Mouse (Mus musculus): ENCODE data around the gene Olfr401. TPM values are rescaled to one million over a fixed set of nuclear protein-coding genes. Genes with fewer than 3 reads are reported as not detected.
"Not testable (repeated sequence)": the region's sequence is repeated elsewhere in the genome, so short reads cannot be mapped to it uniquely, and the experiment has no call there.

The Olfr401 gene
- not detected in 2 replicates for polyA plus RNA-seq (2015; fragmentation: Nextera tagmentation; extraction: Ambion mirVana)

GRCm38 (mm10) chr11:74113412-74113811 is at the start of gene Olfr401:
Gene Olfr401 (plus strand): TSS chr11:74113712.
- Histone ChIP-seq H3K4me1 (ENCODE audit: control insufficient read depth, insufficient read depth, low read length) (no peaks in the 10 kb centered on the region), H3K36me3 (ENCODE audit: control insufficient read depth, insufficient read depth, low read length) (no peaks in the 10 kb centered on the region), H3K4me3 (ENCODE audit: low read length) (no peak within 1 kb of the TSS), H3K27ac (ENCODE audit: low read length) (no peak within 1 kb of the TSS), H3K9me3 (ENCODE audit: control insufficient read depth, low read length) (no peaks in the 10 kb centered on the region), H3K4me2 (ENCODE audit: low read depth, low read length) (no peak within 1 kb of the TSS), H3K27me3 (replicated peaks; ENCODE audit: control insufficient read depth, insufficient read depth, low read length) (no peaks in the 10 kb centered on the region), H3K9ac (ENCODE audit: low read depth, low read length) (no peak within 1 kb of the TSS)
- ATAC-seq = no peak

- Histone ChIP-seq H3K4me1 (ENCODE audit: control insufficient read depth, insufficient read depth, low read length) (no peaks in the 10 kb centered on the region), H3K36me3 (ENCODE audit: control insufficient read depth, insufficient read depth, low read length) (no peaks in the 10 kb centered on the region), H3K9ac (ENCODE audit: low read depth, low read length) (no peak within 1 kb of the TSS), H3K4me3 (ENCODE audit: low read length) (no peak within 1 kb of the TSS), H3K27me3 (replicated peaks; ENCODE audit: control insufficient read depth, insufficient read depth, low read length) (no peaks in the 10 kb centered on the region), H3K9me3 (ENCODE audit: control insufficient read depth, low read length) (no peaks in the 10 kb centered on the region), H3K27ac (ENCODE audit: low read length) (no peak within 1 kb of the TSS), H3K4me2 (ENCODE audit: low read depth, low read length) (no peak within 1 kb of the TSS)
- 93% methylated on average over 1 of the region's 1 CpGs for WGBS
- ATAC-seq = no peak
These were observed 43.9 kb upstream of the Olfr401 start, which contains the start of gene Zfp616 for GRCm38 (mm10) chr11:74069655-74070054. Gene Zfp616 (plus strand): TSS chr11:74069955.

GRCm38 (mm10) chr11:74100724-74101123 is 12.8 kb upstream of the Olfr401 start:
- Histone ChIP-seq H3K27me3 (replicated peaks; ENCODE audit: control insufficient read depth, insufficient read depth, low read length) (no peaks in the 10 kb centered on the region), H3K9ac (ENCODE audit: low read depth, low read length) (no peak overlapping the region), H3K9me3 (ENCODE audit: control insufficient read depth, low read length) (no peaks in the 10 kb centered on the region), H3K4me1 (ENCODE audit: control insufficient read depth, insufficient read depth, low read length) (no peaks in the 10 kb centered on the region), H3K36me3 (ENCODE audit: control insufficient read depth, insufficient read depth, low read length) (no peaks in the 10 kb centered on the region), H3K4me3 (ENCODE audit: low read length) (no peak overlapping the region), H3K27ac (ENCODE audit: low read length) (no peak overlapping the region), H3K4me2 (ENCODE audit: low read depth, low read length) (no peak overlapping the region)
- WGBS = 72% methylated on average over 2 of the region's 2 CpGs
- no peak for ATAC-seq

- Histone ChIP-seq H3K4me1 (ENCODE audit: control insufficient read depth, insufficient read depth, low read length) (no peaks in the 10 kb centered on the region), H3K9me3 (ENCODE audit: control insufficient read depth, low read length) (no peaks in the 10 kb centered on the region), H3K27ac (ENCODE audit: low read length) (no peak overlapping the region), H3K4me2 (ENCODE audit: low read depth, low read length) (no peak overlapping the region), H3K36me3 (ENCODE audit: control insufficient read depth, insufficient read depth, low read length) (no peaks in the 10 kb centered on the region), H3K4me3 (ENCODE audit: low read length) (no peak overlapping the region), H3K9ac (ENCODE audit: low read depth, low read length) (no peak overlapping the region), H3K27me3 (replicated peaks; ENCODE audit: control insufficient read depth, insufficient read depth, low read length) (no peaks in the 10 kb centered on the region)
- 50% methylated on average over 2 of the region's 2 CpGs for WGBS
- no peak for ATAC-seq
These were observed 12.0 kb upstream of the Olfr401 start for GRCm38 (mm10) chr11:74101507-74101906.

GRCm38 (mm10) chr11:74105066-74105465 is 8.4 kb upstream of the Olfr401 start:
- Histone ChIP-seq H3K27ac (ENCODE audit: low read length) (no peak overlapping the region), H3K4me1 (ENCODE audit: control insufficient read depth, insufficient read depth, low read length) (no peaks in the 10 kb centered on the region), H3K4me3 (ENCODE audit: low read length) (no peak overlapping the region), H3K36me3 (ENCODE audit: control insufficient read depth, insufficient read depth, low read length) (no peaks in the 10 kb centered on the region), H3K9me3 (ENCODE audit: control insufficient read depth, low read length) (0 out of 2 replicates have a peak, but pooled peaks cover 3% of the 10 kb centered on the region), H3K9ac (ENCODE audit: low read depth, low read length) (no peak overlapping the region), H3K4me2 (ENCODE audit: low read depth, low read length) (no peak overlapping the region), H3K27me3 (replicated peaks; ENCODE audit: control insufficient read depth, insufficient read depth, low read length) (no peaks in the 10 kb centered on the region)
- no peak for ATAC-seq
- 40% methylated on average over 5 of the region's 5 CpGs for WGBS

GRCm38 (mm10) chr11:74140001-74140400 is 26.5 kb downstream of the Olfr401 start:
- H3K36me3 ChIP-seq (ENCODE audit: control insufficient read depth, insufficient read depth, low read length); H3K9me3 ChIP-seq (ENCODE audit: control insufficient read depth, low read length); H3K27me3 ChIP-seq (replicated peaks; ENCODE audit: control insufficient read depth, insufficient read depth, low read length); H3K27ac ChIP-seq (ENCODE audit: low read length); H3K4me1 ChIP-seq (ENCODE audit: control insufficient read depth, insufficient read depth, low read length); H3K4me3 ChIP-seq (ENCODE audit: low read length); ATAC-seq; H3K9ac ChIP-seq (ENCODE audit: low read depth, low read length); H3K4me2 ChIP-seq (ENCODE audit: low read depth, low read length): not testable (repeated sequence)
- 36% methylated on average over 1 of the region's 1 CpGs for WGBS

- H3K9me3 ChIP-seq (ENCODE audit: control insufficient read depth, low read length) = peaks cover 5% of the 10 kb centered on the region; the same call in 1 of the 2 replicates
- no peaks in the 10 kb centered on the region for H3K27me3 ChIP-seq (replicated peaks; ENCODE audit: control insufficient read depth, insufficient read depth, low read length)
- no peak for ATAC-seq
- no peaks in the 10 kb centered on the region for H3K4me1 ChIP-seq (ENCODE audit: control insufficient read depth, insufficient read depth, low read length)
- no peak overlapping the region for H3K4me2 ChIP-seq (ENCODE audit: low read depth, low read length)
- no peak overlapping the region for H3K4me3 ChIP-seq (ENCODE audit: low read length)
- H3K36me3 ChIP-seq (ENCODE audit: control insufficient read depth, insufficient read depth, low read length) = no peaks in the 10 kb centered on the region
- no peak overlapping the region for H3K27ac ChIP-seq (ENCODE audit: low read length)
- H3K9ac ChIP-seq (ENCODE audit: low read depth, low read length) = no peak overlapping the region
These were observed 32.4 kb downstream of the Olfr401 start for GRCm38 (mm10) chr11:74145866-74146265.

GRCm38 (mm10) chr11:74153229-74153628 is 39.7 kb downstream of the Olfr401 start, which contains the start of gene Olfr402:
Gene Olfr402 (plus strand): TSS chr11:74153529.
- Histone ChIP-seq H3K27ac (ENCODE audit: low read length) (no peak within 1 kb of the TSS), H3K27me3 (replicated peaks; ENCODE audit: control insufficient read depth, insufficient read depth, low read length) (no peaks in the 10 kb centered on the region), H3K9me3 (ENCODE audit: control insufficient read depth, low read length) (no peaks in the 10 kb centered on the region), H3K4me1 (ENCODE audit: control insufficient read depth, insufficient read depth, low read length) (no peaks in the 10 kb centered on the region), H3K36me3 (ENCODE audit: control insufficient read depth, insufficient read depth, low read length) (no peaks in the 10 kb centered on the region), H3K4me2 (ENCODE audit: low read depth, low read length) (no peak within 1 kb of the TSS), H3K9ac (ENCODE audit: low read depth, low read length) (no peak within 1 kb of the TSS), H3K4me3 (ENCODE audit: low read length) (no peak within 1 kb of the TSS)
- ATAC-seq = no peak
- WGBS = 55% methylated on average over 3 of the region's 3 CpGs

GRCm38 (mm10) chr11:74168771-74169170 is 55.3 kb downstream of the Olfr401 start:
- H3K36me3 ChIP-seq (ENCODE audit: control insufficient read depth, insufficient read depth, low read length) = no peaks in the 10 kb centered on the region
- H3K27me3 ChIP-seq (replicated peaks; ENCODE audit: control insufficient read depth, insufficient read depth, low read length) = no peaks in the 10 kb centered on the region
- no peak for ATAC-seq
- no peak overlapping the region for H3K4me2 ChIP-seq (ENCODE audit: low read depth, low read length)
- no peak overlapping the region for H3K27ac ChIP-seq (ENCODE audit: low read length)
- no peak overlapping the region for H3K9ac ChIP-seq (ENCODE audit: low read depth, low read length)
- H3K9me3 ChIP-seq (ENCODE audit: control insufficient read depth, low read length) = no peaks in the 10 kb centered on the region
- H3K4me3 ChIP-seq (ENCODE audit: low read length) = no peak overlapping the region
- H3K4me1 ChIP-seq (ENCODE audit: control insufficient read depth, insufficient read depth, low read length) = no peaks in the 10 kb centered on the region
